Mouse (Mus musculus): ENCODE measurements around the gene Sox14. TPM values are rescaled to one million over a fixed set of nuclear protein-coding genes. Genes with fewer than 3 reads are reported as not detected.

Sox14 gene
- total RNA-seq (2021) = not detected
- long read RNA-seq, experiment 1 = 0 reads
- long read RNA-seq, experiment 2 = 0 reads

- DNase-seq (ENCODE audit: low spot score in 2 of 2) = no peak
- intact Hi-C loops (cut with DNase I) = no loop called here
Measured at GRCm38 (mm10) chr9:99875618-99876372, at the start of gene Sox14. Sox14 (minus strand) TSS chr9:99876170.

- no peak for DNase-seq (ENCODE audit: low spot score in 2 of 2)
- intact Hi-C loops (cut with DNase I) = no loop called here
Measured at GRCm38 (mm10) chr9:99879311-99879710, 3.3 kb upstream of the Sox14 start.

GRCm38 (mm10) chr9:99878588-99878987 lies 2.6 kb upstream of the Sox14 start:
- intact Hi-C loops (cut with DNase I) = no loop called here
- no peak for DNase-seq (ENCODE audit: low spot score in 2 of 2)

- intact Hi-C loops (cut with DNase I) = no loop called here
- DNase-seq (ENCODE audit: low spot score in 2 of 2) = no peak
Measured at GRCm38 (mm10) chr9:99877056-99877546, 1.1 kb upstream of the Sox14 start.

GRCm38 (mm10) chr9:99876373-99877055 lies 544 bp upstream of the Sox14 start:
- intact Hi-C loops (cut with DNase I) = no loop called here

GRCm38 (mm10) chr9:99874735-99875617 lies 994 bp downstream of the Sox14 start:
- intact Hi-C loops (cut with DNase I) = loop anchor here (5.0 kb wide), 1 partner anchor 918 kb away; the partner anchor contains the start of gene Foxl2
- no peak for DNase-seq (ENCODE audit: low spot score in 2 of 2)

More at GRCm38 (mm10) chr9:99876373-99877055, 544 bp upstream of the Sox14 start:
- DNase-seq (ENCODE audit: low spot score in 2 of 2) = no peak

GRCm38 (mm10) chr9:99873721-99874120 lies 2.2 kb downstream of the Sox14 start:
- DNase-seq (ENCODE audit: low spot score in 2 of 2) = no peak
- intact Hi-C loops (cut with DNase I) = loop anchor here (5.0 kb wide), 1 partner anchor 916 kb away; the partner anchor contains the start of gene Foxl2

GRCm38 (mm10) chr9:99873116-99873620 lies 2.8 kb downstream of the Sox14 start:
- DNase-seq (ENCODE audit: low spot score in 2 of 2) = no peak
- intact Hi-C loops (cut with DNase I) = loop anchor here (5.0 kb wide), 1 partner anchor 916 kb away; the partner anchor contains the start of gene Foxl2

GRCm38 (mm10) chr9:99872204-99873115 lies 3.5 kb downstream of the Sox14 start:
- no peak for DNase-seq (ENCODE audit: low spot score in 2 of 2)
- intact Hi-C loops (cut with DNase I) = loop anchor here (5.0 kb wide), 1 partner anchor 915 kb away; the partner anchor contains the start of gene Foxl2

GRCm38 (mm10) chr9:99871556-99872203 lies 4.3 kb downstream of the Sox14 start:
- intact Hi-C loops (cut with DNase I) = loop anchor here (5.0 kb wide), 1 partner anchor 914 kb away; the partner anchor contains the start of gene Foxl2
- DNase-seq (ENCODE audit: low spot score in 2 of 2) = no peak

- intact Hi-C loops (cut with DNase I) = loop anchor here (5.0 kb wide), 1 partner anchor 914 kb away; the partner anchor contains the start of gene Foxl2
- DNase-seq (ENCODE audit: low spot score in 2 of 2) = no peak
Measured at GRCm38 (mm10) chr9:99870780-99871555, 5.0 kb downstream of the Sox14 start.

- DNase-seq (ENCODE audit: low spot score in 2 of 2) = no peak
- intact Hi-C loops (cut with DNase I) = loop anchor here (5.0 kb wide), 1 partner anchor 913 kb away; the partner anchor contains the start of gene Foxl2
Measured at GRCm38 (mm10) chr9:99869936-99870779, 5.8 kb downstream of the Sox14 start.

GRCm38 (mm10) chr9:99869275-99869674 lies 6.7 kb downstream of the Sox14 start:
- DNase-seq (ENCODE audit: low spot score in 2 of 2) = no peak
- intact Hi-C loops (cut with DNase I) = no loop called here

- intact Hi-C loops (cut with DNase I) = no loop called here
Measured at GRCm38 (mm10) chr9:99868606-99869005, 7.4 kb downstream of the Sox14 start.

GRCm38 (mm10) chr9:99868054-99868453 lies 7.9 kb downstream of the Sox14 start:
- intact Hi-C loops (cut with DNase I) = no loop called here
- DNase-seq (ENCODE audit: low spot score in 2 of 2) = no peak

More at GRCm38 (mm10) chr9:99868606-99869005, 7.4 kb downstream of the Sox14 start:
- no peak for DNase-seq (ENCODE audit: low spot score in 2 of 2)

- intact Hi-C loops (cut with DNase I) = no loop called here
- DNase-seq (ENCODE audit: low spot score in 2 of 2) = no peak
Measured at GRCm38 (mm10) chr9:99862936-99863335, 13.0 kb downstream of the Sox14 start.

Measured in left cerebral cortex, postnatal 14 days (tissue).